Mouse (Mus musculus) stomach, postnatal 0 days (tissue): ENCODE measurements around the gene Omp.

Experiments used
- CTCF ChIP-seq: IDR thresholded peaks from 2 replicates; pipeline ENCODE4 v1.5.1; 2016; ENCODE audit warnings: antibody characterized with exemption, low read depth, mild to moderate bottlenecking, moderate library complexity
- EP300 ChIP-seq: optimal IDR thresholded peaks from 2 replicates; pipeline ENCODE3; 2016; ENCODE audit warnings: antibody characterized with exemption

GRCm38 (mm10) chr7:98111233-98111632, 34.1 kb downstream of the Omp start:
- TF ChIP-seq CTCF (no peak), EP300 (no peak)
